Mouse (Mus musculus): ENCODE results near the gene Lmf1.

Gene Lmf1

GRCm38 (mm10) chr17:25700863-25701496 is 122.1 kb downstream of the Lmf1 start:
- peak; percentile 61 for DNase-seq (ENCODE audit: low read depth, low spot score)

- DNase-seq (ENCODE audit: low read depth, low spot score): no peak
These were observed 131.1 kb downstream of the Lmf1 start for GRCm38 (mm10) chr17:25709994-25710393.

GRCm38 (mm10) chr17:25711136-25711535 is 132.3 kb downstream of the Lmf1 start:
- DNase-seq (ENCODE audit: low read depth, low spot score): no peak
